Mouse (Mus musculus): ENCODE measurements around the gene Sema4d. TPM values are rescaled to one million over a fixed set of nuclear protein-coding genes. Genes with fewer than 3 reads are reported as not detected.

Sema4d gene
- 3.4 and 3.7 TPM in 2 replicates for polyA plus RNA-seq (2012; rRNA removed)

GRCm38 (mm10) chr13:51793425-51793891, at the start of gene Sema4d:
Sema4d (minus strand) TSS chr13:51793747.

GRCm38 (mm10) chr13:51651408-51652064, 142.0 kb downstream of the Sema4d start, which contains the start of gene Secisbp2:
Secisbp2 (plus strand) TSS chr13:51651697.

GRCm38 (mm10) chr13:51644829-51645789, 148.4 kb downstream of the Sema4d start, which contains the start of gene Cks2:
Cks2 (plus strand) TSS chr13:51645232.

Other genes starting within 250 kb of the Sema4d start
- gene Shc3, start 224.3 kb downstream of the Sema4d start, polyA plus RNA-seq (2012; rRNA removed): 0.04 TPM in 1 of 2 replicates, not detected in the other
- 173 and 197 TPM in 2 replicates for gene Cks2, start 148.5 kb downstream of the Sema4d start, polyA plus RNA-seq (2012; rRNA removed)
- 8.6 and 10.0 TPM in 2 replicates for gene Secisbp2, start 142.1 kb downstream of the Sema4d start, polyA plus RNA-seq (2012; rRNA removed)
- gene Gadd45g, start 52.9 kb upstream of the Sema4d start, polyA plus RNA-seq (2012; rRNA removed): 19.5 and 24.1 TPM in 2 replicates